ENCODE assay signal across 20 mouse cellular contexts in the genomic region with DNA sequence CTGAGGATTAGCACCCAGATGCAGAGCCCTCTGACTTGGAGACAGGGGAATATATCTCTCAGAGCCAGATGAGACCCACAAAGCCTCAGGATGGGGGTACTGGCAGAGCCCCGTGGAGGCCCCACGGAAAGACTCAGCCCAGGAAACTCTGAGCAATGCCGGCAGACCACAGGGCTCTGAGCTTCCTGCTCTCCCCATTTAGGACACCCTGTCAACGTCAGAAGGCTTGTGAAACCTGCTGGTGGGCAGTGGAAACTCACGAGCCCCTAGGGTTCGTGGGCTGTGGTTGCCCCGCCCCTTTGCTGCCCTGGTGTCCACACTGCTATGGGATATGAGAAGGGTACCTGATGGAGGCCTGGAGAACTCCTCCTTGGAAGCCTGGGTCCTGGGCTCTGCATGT. TPM values are rescaled to one million over a fixed set of nuclear protein-coding genes. Genes with fewer than 3 reads are reported as not detected.
DNase-seq lines count a peak whose midpoint lies in the region; ATAC-seq and TF ChIP-seq lines count a peak whose summit lies in the region.
"Had no signal": no experiment of that assay in that cellular context is flagged by ENCODE, and none has a peak within 500 bp of the region (broad histone marks: within the 10 kb centered on the region; RNA-seq: fewer than 3 reads in every experiment).

No protein-coding gene starts in this region.

- no peak for TF ChIP-seq CTCF in layer of hippocampus, adult 2 months (conservative IDR thresholded peaks at IDR 0.05)

- peaks cover 19% of the 10 kb centered on the region for H3K4me1 ChIP-seq in embryonic facial prominence, embryonic 14.5 days (ENCODE audit: control insufficient read depth, insufficient read depth, low read length)
- peaks cover 14% of the 10 kb centered on the region for H3K4me1 ChIP-seq in forebrain, embryonic 15.5 days

- H3K9ac ChIP-seq in embryonic facial prominence, embryonic 14.5 days (ENCODE audit: low read depth, low read length) = 0 out of 2 replicates have a peak overlapping the region, but pooled peaks have one; percentile 8
- H3K9ac ChIP-seq in forebrain, embryonic 15.5 days (replicated peaks) = no peak overlapping the region
- H3K9ac ChIP-seq: lung, embryonic 15.5 days; midbrain, embryonic 13.5 days; neural tube, embryonic 12.5 days had no signal

- no peak overlapping the region for H3K4me3 ChIP-seq in layer of hippocampus, adult 2 months
- H3K4me3 ChIP-seq in embryonic facial prominence, embryonic 14.5 days (ENCODE audit: low read depth, low read length) = no peak overlapping the region
- no peak overlapping the region for H3K4me3 ChIP-seq in forebrain, embryonic 15.5 days
- H3K4me3 ChIP-seq: erythroblast, embryonic 14.5 days; lung, embryonic 15.5 days; midbrain, embryonic 13.5 days; neural tube, embryonic 12.5 days had no signal

- H3K36me3 ChIP-seq in embryonic facial prominence, embryonic 14.5 days (ENCODE audit: control insufficient read depth, insufficient read depth, low read length) = no peaks in the 10 kb centered on the region
- no peaks in the 10 kb centered on the region for H3K36me3 ChIP-seq in forebrain, embryonic 15.5 days
- H3K36me3 ChIP-seq: lung, embryonic 15.5 days; midbrain, embryonic 13.5 days; neural tube, embryonic 12.5 days had no signal

- no peak overlapping the region for H3K4me2 ChIP-seq in embryonic facial prominence, embryonic 14.5 days (ENCODE audit: low read depth, low read length)
- no peak overlapping the region for H3K4me2 ChIP-seq in forebrain, embryonic 15.5 days (replicated peaks)
- H3K4me2 ChIP-seq: lung, embryonic 15.5 days; midbrain, embryonic 13.5 days; neural tube, embryonic 12.5 days had no signal

- H3K9me3 ChIP-seq in embryonic facial prominence, embryonic 14.5 days (ENCODE audit: control insufficient read depth, low read length) = no peaks in the 10 kb centered on the region
- H3K9me3 ChIP-seq in forebrain, embryonic 15.5 days = no peaks in the 10 kb centered on the region
- H3K9me3 ChIP-seq: lung, embryonic 15.5 days; midbrain, embryonic 13.5 days; neural tube, embryonic 12.5 days had no signal

- no peak for ATAC-seq in embryonic facial prominence, embryonic 14.5 days (ENCODE audit: low read depth)
- peak; percentile 81 for ATAC-seq in megakaryocyte, adult 5-6 weeks (ENCODE audit: poor library complexity, severe bottlenecking)
- ATAC-seq in forebrain, embryonic 15.5 days (replicated peaks) = no peak
- ATAC-seq: hindbrain, postnatal 0 days; midbrain, embryonic 13.5 days had no signal

- H3K27me3 ChIP-seq in embryonic facial prominence, embryonic 14.5 days (replicated peaks; ENCODE audit: control insufficient read depth, insufficient read depth, low read length) = no peaks in the 10 kb centered on the region
- no peaks in the 10 kb centered on the region for H3K27me3 ChIP-seq in forebrain, embryonic 15.5 days
- H3K27me3 ChIP-seq: lung, embryonic 15.5 days; midbrain, embryonic 13.5 days had no signal

- H3K27ac ChIP-seq in layer of hippocampus, adult 2 months = peak overlapping the region; percentile 21; the same call in 1 of the 2 replicates
- no peak overlapping the region for H3K27ac ChIP-seq in embryonic facial prominence, embryonic 14.5 days (replicated peaks; ENCODE audit: low read depth, low read length)
- no peak overlapping the region for H3K27ac ChIP-seq in forebrain, embryonic 15.5 days (replicated peaks)
- H3K27ac ChIP-seq: hindbrain, postnatal 0 days; lung, embryonic 15.5 days; midbrain, embryonic 13.5 days; neural tube, embryonic 12.5 days had no signal

- WGBS in embryonic facial prominence, embryonic 14.5 days = 61% methylated on average over 7 of the region's 7 CpGs
- WGBS in forebrain, embryonic 15.5 days = 70% methylated on average over 7 of the region's 7 CpGs

- DNase-seq in layer of hippocampus, adult 2 months (ENCODE audit: low spot score in 2 of 2) = no peak
- DNase-seq in layer of hippocampus, postnatal 14 days (ENCODE audit: low spot score in 2 of 2) = no peak
- DNase-seq in CD4-positive, CD25-positive, alpha-beta regulatory T cell, adult 2 months (ENCODE audit: low read depth, low spot score) = peak; percentile 70
- no peak for DNase-seq in embryonic facial prominence, embryonic 14.5 days (ENCODE audit: low spot score)
- DNase-seq in frontal cortex, postnatal 14 days (ENCODE audit: low spot score in 2 of 2) = no peak
- DNase-seq in gastrocnemius, postnatal 10 days = no peak
- DNase-seq: cerebellum, adult 2 months; heart, adult 11 months; left cerebral cortex, postnatal 4 days; thymus, postnatal 4 days had no signal

RNA-seq across cellular contexts. Expression of a gene that starts 24.2 kb away (rescaled TPM):
- total RNA-seq in layer of hippocampus, adult 2 months (2021) = not detected
- not detected for total RNA-seq in layer of hippocampus, postnatal 14 days (2021)
- polyA plus RNA-seq in embryonic facial prominence, embryonic 14.5 days (2014; fragmentation: Nextera tagmentation; extraction: Ambion mirVana) = not detected in 2 replicates
- not detected in 2 replicates for total RNA-seq in megakaryocyte, adult 5-6 weeks (2015)
- total RNA-seq in megakaryocyte, adult 5-6 weeks (2017) = not detected in 2 replicates
- not detected in 2 replicates for polyA plus RNA-seq in forebrain, embryonic 15.5 days (2015; fragmentation: Nextera tagmentation; extraction: Ambion mirVana)
- total RNA-seq in gastrocnemius, postnatal 10 days (2021) = not detected
- total RNA-seq: adrenal gland, postnatal 4 days; hindbrain, postnatal 0 days; layer of hippocampus, postnatal 10 days; left cerebral cortex, postnatal 4 days had no signal
- polyA plus RNA-seq: erythroblast, embryonic 14.5 days; hindbrain, postnatal 0 days; kidney, embryonic 16.5 days; lung, embryonic 15.5 days; midbrain, embryonic 13.5 days; neural tube, embryonic 12.5 days had no signal

RNA-seq across cellular contexts. Expression of a gene that starts 42.8 kb away (rescaled TPM):
- 100 to 1,000 TPM; 282 to 304 TPM for total RNA-seq in layer of hippocampus, adult 2 months (2021)
- 100 to 1,000 TPM; 229 to 240 TPM for total RNA-seq in layer of hippocampus, postnatal 14 days (2021)
- 226 and 261 TPM in 2 replicates for polyA plus RNA-seq in embryonic facial prominence, embryonic 14.5 days (2014; fragmentation: Nextera tagmentation; extraction: Ambion mirVana)
- 4.7 and 15.4 TPM in 2 replicates for total RNA-seq in megakaryocyte, adult 5-6 weeks (2015)
- 2.5 and 3.5 TPM in 2 replicates for total RNA-seq in megakaryocyte, adult 5-6 weeks (2017)
- polyA plus RNA-seq in forebrain, embryonic 15.5 days (2015; fragmentation: Nextera tagmentation; extraction: Ambion mirVana) = 175 and 184 TPM in 2 replicates
- 10 to 100 TPM; 51.5 to 56.1 TPM for total RNA-seq in gastrocnemius, postnatal 10 days (2021)
